Mouse (Mus musculus) gastrocnemius, postnatal 36 days (tissue): ENCODE data around the gene Tspan4. TPM values are rescaled to one million over a fixed set of nuclear protein-coding genes. Genes with fewer than 3 reads are reported as not detected.
"Not testable (repeated sequence)": the region's sequence is repeated elsewhere in the genome, so short reads cannot be mapped to it uniquely, and the experiment has no call there.

Source experiments
- DNase-seq, 2 experiments: peaks; one replicate each; pipeline ENCODE4 v3.0.0; 2022
- intact Hi-C: fragments of 180-260 bp; cut with DNase I; formaldehyde crosslinking; loops from one replicate; pipeline ENCODE4 v1.15.1; 2025
- total RNA-seq, 2 experiments: library from RNA; stranded (reverse); gene quantifications; 2 replicates each; pipeline ENCODE4 v1.2.3; 2021

Gene Tspan4
- total RNA-seq, 2 experiments from 2014 or later, result 7.2 to 14.1 TPM

DNA sequence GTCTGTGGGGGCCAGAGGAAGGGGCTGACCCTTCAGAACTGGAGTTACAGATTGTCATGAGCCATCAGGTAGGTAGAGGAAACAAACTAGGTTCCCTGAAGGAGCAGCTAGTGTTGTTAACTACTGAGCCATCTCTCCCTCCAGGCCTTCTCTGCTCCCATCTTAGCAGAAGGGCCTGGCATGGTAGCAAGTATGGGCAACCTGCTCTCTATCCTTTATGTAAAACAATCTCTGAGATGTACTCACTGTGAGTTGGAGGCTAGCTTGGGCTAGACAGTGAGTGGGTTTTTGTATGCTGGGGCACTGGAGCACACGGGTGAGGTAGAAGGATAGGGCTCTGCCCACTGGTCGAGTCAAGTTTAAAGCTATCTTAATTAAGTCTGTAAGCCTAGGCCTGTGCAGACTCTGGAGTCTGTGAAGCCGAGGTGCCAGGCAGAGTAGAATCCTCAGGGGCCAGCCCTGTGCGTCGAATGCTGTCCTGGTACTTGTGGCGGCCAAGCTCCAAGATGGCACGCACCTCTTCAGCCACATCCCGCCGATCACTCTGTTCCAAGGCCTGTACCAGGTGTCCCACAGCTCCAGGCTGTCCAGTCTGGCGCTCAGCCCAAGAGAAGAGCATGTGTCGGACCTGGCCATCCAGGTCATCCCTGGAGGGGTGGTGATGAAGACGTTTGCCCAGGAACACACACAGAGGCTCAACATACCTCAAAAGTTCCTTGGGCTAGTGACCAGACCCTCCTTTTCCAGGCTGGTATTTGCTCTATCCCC lies 36.7 kb upstream of the Tspan4 start:
- intact Hi-C loops, result loop anchor here (2.0 kb wide), 1 partner anchor 30 kb away; no protein-coding TSS in a partner anchor
- DNase-seq, result no peak

GRCm38 (mm10) chr7:141439140-141439679 lies 35.8 kb upstream of the Tspan4 start:
- no peak for DNase-seq
- intact Hi-C loops, result loop anchor here (2.0 kb wide), 1 partner anchor 30 kb away; no protein-coding TSS in a partner anchor

DNA sequence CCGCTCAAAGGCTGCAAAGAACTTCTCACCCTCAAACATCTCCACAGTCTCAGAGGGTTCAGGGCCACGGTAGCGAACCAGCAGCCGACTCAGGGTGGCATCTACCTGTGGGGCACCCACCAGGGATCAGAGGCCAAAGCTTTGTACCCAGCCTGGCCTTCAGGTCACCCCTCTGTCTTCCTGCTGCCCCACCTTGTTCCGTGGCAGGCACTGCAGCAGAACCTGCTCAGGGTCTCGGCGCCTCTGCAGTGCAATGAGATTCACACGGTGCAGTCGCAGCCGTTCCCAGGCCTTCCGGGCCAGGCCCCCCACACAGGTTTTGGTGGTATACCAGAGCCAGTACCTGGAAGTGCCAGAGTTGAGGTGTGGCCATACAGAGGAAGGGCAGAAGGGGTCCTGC lies 35.2 kb upstream of the Tspan4 start:
- intact Hi-C loops, result loop anchor here (2.0 kb wide), 1 partner anchor 31 kb away; no protein-coding TSS in a partner anchor
- DNase-seq, result no peak

GRCm38 (mm10) chr7:141440613-141441012 lies 34.4 kb upstream of the Tspan4 start:
- no peak for DNase-seq

GRCm38 (mm10) chr7:141441460-141441859 lies 33.6 kb upstream of the Tspan4 start:
- no peak for DNase-seq
- intact Hi-C loops, result no loop called here

More at GRCm38 (mm10) chr7:141440613-141441012, 34.4 kb upstream of the Tspan4 start:
- intact Hi-C loops, result no loop called here

DNA sequence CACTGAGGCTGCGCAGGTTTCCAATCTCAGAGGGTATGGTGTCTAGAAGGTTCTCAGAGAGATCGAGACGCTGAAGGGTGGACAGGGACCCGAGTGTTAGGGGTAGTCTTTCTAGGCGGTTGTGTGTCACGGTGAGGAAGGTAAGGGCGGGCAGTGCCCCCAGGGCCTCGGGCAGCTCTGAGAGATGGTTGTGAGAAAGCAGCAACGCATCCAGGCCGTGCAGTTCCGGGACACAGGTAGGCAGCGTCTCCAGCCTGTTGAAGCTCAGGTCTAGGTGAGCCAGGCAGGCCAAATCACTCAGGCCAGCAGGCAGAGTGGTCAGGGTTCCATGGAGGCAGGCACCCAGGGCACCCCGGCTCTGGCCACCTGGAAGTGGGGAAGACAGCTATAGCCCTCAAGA lies 32.8 kb upstream of the Tspan4 start:
- DNase-seq, result no peak
- intact Hi-C loops, result no loop called here

GRCm38 (mm10) chr7:141443081-141443821 lies 31.8 kb upstream of the Tspan4 start:
- no peak for DNase-seq
- intact Hi-C loops, result no loop called here

DNA sequence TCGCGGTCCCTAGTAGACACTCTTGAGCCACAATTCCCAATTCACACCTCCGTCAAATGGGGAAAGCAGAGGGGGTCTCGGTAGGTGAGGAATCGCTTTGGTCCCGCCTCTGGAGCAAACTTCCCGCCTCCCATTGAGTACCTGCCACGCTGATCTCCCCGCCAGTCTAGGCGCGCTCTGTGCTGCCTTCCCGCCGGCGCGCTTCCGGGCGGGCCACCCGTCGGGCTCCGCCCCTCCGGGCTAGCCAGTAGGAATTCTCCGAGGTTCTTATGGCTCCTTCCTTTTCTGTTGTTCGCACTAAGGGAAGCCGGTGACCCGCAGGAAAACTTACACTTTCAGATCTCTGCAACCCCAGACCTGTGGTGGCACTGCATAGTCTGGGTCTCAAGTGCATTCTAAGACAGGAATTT lies 31.2 kb upstream of the Tspan4 start, which contains the start of gene Pidd1:
Gene Pidd1, minus strand, starts transcription at position 198 of the 410 bp plus-strand sequence.
- no peak for DNase-seq
- intact Hi-C loops, result no loop called here

GRCm38 (mm10) chr7:141446374-141446773 lies 28.7 kb upstream of the Tspan4 start:
- DNase-seq, intact Hi-C loops: not testable (repeated sequence)

GRCm38 (mm10) chr7:141447110-141447991 lies 27.7 kb upstream of the Tspan4 start, which contains the start of gene Rplp2:
TSS of gene Rplp2 (plus strand) at chr7:141447370.
- peak; percentile 90 to 94 for DNase-seq
- intact Hi-C loops, result no loop called here

GRCm38 (mm10) chr7:141451928-141452327 lies 23.1 kb upstream of the Tspan4 start:
- intact Hi-C loops, result no loop called here
- DNase-seq, result no peak

- intact Hi-C loops, result no loop called here
Observed at GRCm38 (mm10) chr7:141453636-141454035, 21.4 kb upstream of the Tspan4 start.

DNA sequence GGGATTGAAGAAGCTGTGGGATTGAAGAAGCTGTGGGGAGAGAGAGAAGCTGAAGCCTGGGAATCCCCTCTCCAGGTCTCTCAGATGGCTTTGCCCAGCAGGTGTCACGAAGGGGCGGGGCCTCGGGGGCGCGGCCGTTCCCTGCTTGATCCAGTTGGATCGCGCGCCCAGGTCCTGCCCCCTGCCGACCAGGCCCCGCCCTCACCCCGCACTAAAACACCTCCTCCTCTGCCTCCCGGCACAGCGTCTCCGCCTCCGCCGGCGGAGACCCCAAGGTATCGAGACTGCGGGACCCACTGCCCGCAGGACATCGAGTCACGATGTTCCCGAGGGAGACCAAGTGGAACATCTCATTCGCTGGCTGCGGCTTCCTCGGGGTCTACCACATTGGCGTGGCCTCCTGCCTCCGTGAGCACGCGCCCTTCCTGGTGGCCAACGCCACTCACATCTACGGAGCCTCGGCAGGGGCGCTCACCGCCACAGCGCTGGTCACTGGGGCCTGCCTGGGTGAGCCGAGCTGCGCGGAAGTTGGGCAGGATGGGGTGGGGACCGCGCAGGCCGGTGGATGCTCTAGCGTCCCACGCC lies 20.0 kb upstream of the Tspan4 start, which contains the start of gene Pnpla2:
Gene Pnpla2, plus strand, starts transcription at position 232 of the 585 bp plus-strand sequence.
- DNase-seq, result peak; percentile 91 to 94
- intact Hi-C loops, result no loop called here

More at GRCm38 (mm10) chr7:141453636-141454035, 21.4 kb upstream of the Tspan4 start:
- DNase-seq, result no peak

- peak; percentile 72 for DNase-seq
- intact Hi-C loops, result no loop called here
Observed at GRCm38 (mm10) chr7:141455610-141456314, 19.3 kb upstream of the Tspan4 start.

- intact Hi-C loops, result no loop called here
- DNase-seq, result peak in 1 of 2 experiments; percentile 26
Observed at GRCm38 (mm10) chr7:141456739-141457138, 18.3 kb upstream of the Tspan4 start.

DNA sequence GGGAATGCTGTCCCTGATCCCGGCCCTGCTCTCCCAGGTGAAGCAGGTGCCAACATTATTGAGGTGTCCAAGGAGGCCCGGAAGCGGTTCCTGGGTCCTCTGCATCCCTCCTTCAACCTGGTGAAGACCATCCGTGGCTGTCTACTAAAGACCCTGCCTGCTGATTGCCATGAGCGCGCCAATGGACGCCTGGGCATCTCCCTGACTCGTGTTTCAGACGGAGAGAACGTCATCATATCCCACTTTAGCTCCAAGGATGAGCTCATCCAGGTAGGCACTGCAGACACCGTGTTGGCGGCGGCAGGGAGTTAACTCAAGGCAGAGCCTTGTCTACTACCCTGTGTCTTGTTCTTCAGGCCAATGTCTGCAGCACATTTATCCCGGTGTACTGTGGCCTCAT lies 17.8 kb upstream of the Tspan4 start:
- DNase-seq, result no peak
- intact Hi-C loops, result no loop called here

DNA sequence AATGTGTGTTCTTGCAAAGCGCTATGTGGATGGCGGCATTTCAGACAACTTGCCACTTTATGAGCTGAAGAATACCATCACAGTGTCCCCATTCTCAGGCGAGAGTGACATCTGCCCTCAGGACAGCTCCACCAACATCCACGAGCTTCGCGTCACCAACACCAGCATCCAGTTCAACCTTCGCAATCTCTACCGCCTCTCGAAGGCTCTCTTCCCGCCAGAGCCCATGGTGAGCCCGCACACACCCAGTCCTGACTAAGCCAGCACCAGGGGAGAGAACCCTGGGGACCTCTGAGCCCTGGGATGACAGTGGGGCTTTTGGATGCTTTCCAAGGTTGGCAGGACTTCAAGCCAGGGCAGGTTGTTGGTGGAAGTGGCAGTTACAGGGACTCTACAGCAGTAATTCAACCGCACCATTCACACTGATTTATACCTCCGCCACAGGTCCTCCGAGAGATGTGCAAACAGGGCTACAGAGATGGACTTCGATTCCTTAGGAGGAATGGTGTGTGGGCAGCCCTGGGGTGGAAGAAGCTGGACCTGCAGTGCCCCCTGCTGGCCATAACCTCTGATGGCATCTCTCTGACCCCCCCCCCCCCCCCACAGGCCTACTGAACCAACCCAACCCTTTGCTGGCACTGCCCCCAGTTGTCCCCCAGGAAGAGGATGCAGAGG lies 16.9 kb upstream of the Tspan4 start:
- intact Hi-C loops, result no loop called here
- DNase-seq, result peak in 1 of 2 experiments; percentile 59

GRCm38 (mm10) chr7:141458661-141459060 lies 16.4 kb upstream of the Tspan4 start:
- DNase-seq, result peak in 1 of 2 experiments; percentile 17
- intact Hi-C loops, result no loop called here
